Mouse (Mus musculus): ENCODE measurements at regions not wholly inside any gene's neighbourhood (a gene's known extent, or its start where the extent isn't known, plus 50 kb on each side); places are given as distances from the start of the nearest gene placed in this dataset.
A peak's percentile ranks its signal among the peaks of the same experiment; 100 is the strongest.
"Not testable (repeated sequence)": the region's sequence is repeated elsewhere in the genome, so short reads cannot be mapped to it uniquely, and the experiment has no call there.

DNA sequence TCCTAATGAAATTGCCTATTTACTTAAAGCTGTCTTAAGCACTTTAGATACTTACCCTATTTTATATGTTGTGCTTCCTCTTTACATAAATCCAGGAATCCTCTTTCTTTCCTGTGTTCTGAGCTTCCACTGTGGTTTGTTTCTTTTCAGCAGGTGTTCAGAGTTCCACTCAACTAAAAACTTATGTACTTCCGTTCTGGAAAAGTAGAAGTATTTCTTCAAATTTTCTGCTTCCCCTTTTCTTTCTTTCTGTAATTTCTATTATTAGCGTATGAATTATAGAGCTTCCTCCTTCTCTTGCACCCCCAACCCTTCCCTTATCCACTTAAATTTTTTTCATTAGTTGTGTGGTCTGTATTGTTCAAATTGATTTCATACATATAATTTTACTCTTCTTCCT lies 165.8 kb upstream of the Nudt12 start:
- DNase-seq (ENCODE audit: low spot score in 2 of 2), result no peak

GRCm38 (mm10) chr17:59156345-59156744 lies 143.2 kb upstream of the Nudt12 start:
- DNase-seq (ENCODE audit: low spot score in 2 of 2), result no peak

GRCm38 (mm10) chr17:59143760-59144157 lies 130.6 kb upstream of the Nudt12 start:
- no peak for DNase-seq (ENCODE audit: low spot score in 2 of 2)

DNA sequence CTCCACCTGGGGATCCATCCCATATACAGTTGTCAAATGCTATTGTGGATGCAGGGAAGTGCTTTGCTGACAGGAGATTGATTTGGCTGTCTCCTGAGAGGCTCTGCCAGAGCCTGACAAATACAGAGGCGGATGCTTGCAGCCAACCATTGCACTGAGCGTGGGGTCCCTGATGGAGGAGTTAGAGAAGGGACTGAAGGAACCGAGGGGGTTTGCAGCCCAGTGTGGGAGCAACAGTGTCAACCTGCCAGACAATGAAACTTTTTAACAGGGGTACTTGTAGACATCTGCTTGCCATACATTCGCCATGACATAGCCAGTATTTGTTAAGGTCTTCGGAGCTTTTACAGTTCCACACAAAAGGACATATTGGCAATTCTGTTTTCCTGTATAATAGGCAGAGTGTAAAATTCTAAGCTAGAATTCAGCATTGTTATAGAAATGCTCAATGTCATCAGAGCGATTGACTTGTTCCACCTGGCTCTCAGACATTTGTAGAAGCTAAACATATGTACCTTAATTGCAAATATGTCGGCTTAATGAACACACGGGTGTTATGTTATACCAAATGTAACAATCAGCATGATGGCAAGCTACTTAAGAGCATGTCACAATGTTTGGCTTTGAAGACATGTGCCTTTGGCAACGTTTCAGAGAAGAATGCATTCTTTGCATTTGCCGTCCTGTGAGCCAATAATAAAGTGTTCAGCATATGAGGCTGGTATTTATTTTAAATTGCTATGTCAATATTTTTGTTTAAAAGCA lies 130.0 kb upstream of the Nudt12 start:
- DNase-seq (ENCODE audit: low spot score in 2 of 2), result no peak

DNA sequence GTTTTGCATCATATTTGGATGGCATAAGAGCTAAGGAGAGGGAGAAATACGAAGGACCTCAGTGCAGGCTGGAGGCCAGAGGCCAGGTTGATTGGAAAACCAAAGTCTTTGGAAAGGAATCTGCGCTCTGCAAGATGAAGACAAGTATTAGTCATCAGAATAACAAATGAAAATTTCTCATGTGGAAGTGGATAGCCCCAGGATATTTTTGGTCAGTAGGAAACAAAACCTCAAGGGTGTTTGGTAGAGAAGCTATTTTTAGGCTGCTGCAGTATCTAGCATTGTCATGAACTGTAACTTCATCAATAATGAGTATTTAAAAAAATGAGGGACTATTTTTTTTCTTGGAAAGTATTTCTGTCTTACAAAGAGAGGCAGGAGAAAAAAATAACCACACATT lies 125.6 kb upstream of the Nudt12 start:
- no peak for DNase-seq (ENCODE audit: low spot score in 2 of 2)

GRCm38 (mm10) chr17:59099376-59099775 lies 86.2 kb upstream of the Nudt12 start:
- DNase-seq (ENCODE audit: low spot score in 2 of 2), result peak; percentile 49 to 53

GRCm38 (mm10) chr17:59076846-59077245 lies 63.7 kb upstream of the Nudt12 start:
- DNase-seq (ENCODE audit: low spot score in 2 of 2), result not testable (repeated sequence)

DNA sequence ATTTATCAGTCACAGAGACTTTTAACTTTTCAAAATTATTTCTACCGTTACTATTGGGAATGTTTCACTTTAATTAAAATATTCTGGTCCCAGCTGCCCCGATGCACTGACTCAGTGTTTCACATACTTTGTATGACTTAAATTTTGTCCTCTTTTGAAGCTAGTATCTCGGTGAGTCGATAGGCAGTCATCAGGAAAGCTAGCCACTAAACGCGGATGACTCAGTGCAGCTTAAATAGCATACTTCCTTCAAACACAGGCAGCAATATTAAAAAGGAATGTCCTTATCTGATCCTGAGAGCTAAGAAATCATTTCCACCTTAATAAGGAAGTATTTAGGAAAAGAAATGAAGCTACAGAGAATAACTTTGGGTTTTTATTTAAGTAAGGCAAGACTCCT lies 63.2 kb upstream of the Nudt12 start:
- not testable (repeated sequence) for DNase-seq (ENCODE audit: low spot score in 2 of 2)
